Mouse (Mus musculus): Measurements from ENCODE around the gene Ube2b. TPM values are rescaled to one million over a fixed set of nuclear protein-coding genes. Genes with fewer than 3 reads are reported as not detected.

The Ube2b gene
- polyA plus RNA-seq, 1 experiment from 2014 or later, result 211 TPM

DNA sequence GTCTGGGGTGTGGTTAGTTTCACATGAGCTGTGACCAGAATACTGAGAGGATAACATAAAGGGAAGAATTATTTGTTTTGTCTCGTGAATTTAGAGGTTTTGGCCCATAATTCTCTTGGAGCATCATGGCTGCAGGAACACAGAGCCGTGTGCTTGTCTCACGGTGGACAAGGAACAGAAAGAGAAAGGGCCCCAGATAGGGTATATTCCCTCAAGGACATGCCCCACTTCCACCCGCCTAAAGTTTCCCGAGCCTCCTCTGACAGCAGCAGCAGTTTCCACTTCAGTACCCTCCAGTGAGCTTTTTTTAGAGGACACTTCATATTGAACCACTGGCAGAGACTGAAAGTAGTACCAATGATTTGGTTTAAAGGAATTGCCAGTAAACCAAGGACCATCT, 11.0 kb upstream of the Ube2b start:
- no peak overlapping the region for H3K9ac ChIP-seq (ENCODE audit: low read length)
- 75% methylated on average over 5 of the region's 5 CpGs for WGBS
- no peaks in the 10 kb centered on the region for H3K4me1 ChIP-seq (ENCODE audit: control insufficient read depth, insufficient read depth, low read length)
- H3K27ac ChIP-seq (ENCODE audit: low read depth, low read length), result no peak overlapping the region
- ATAC-seq (no peak), DNase-seq (ENCODE audit: low spot score) (no peak)
- H3K9me3 ChIP-seq (replicated peaks; ENCODE audit: control insufficient read depth, low read length), result no peaks in the 10 kb centered on the region
- H3K36me3 ChIP-seq (ENCODE audit: control insufficient read depth, insufficient read depth, low read length), result no peaks in the 10 kb centered on the region
- no peak overlapping the region for H3K4me3 ChIP-seq (ENCODE audit: low read depth, low read length)
- H3K4me2 ChIP-seq (ENCODE audit: low read length), result no peak overlapping the region
- no peaks in the 10 kb centered on the region for H3K27me3 ChIP-seq (replicated peaks; ENCODE audit: control insufficient read depth, insufficient read depth, low read length)

DNA sequence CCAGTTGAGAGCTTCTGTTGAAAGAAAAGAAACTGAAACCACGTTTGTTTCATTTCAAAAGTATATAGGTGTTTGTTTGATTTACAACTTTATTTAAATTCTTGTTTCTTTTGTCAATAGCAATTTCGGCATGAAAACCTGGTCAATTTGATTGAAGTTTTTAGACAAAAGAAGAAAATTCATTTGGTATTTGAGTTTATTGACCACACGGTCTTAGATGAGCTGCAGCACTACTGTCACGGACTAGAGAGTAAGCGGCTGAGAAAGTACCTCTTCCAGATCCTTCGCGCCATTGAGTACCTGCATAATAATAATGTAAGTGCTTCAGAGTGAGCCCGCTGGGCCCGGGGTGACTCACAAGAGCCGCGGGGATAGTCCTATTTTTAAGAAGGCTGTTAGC, 10.4 kb upstream of the Ube2b start:
- Histone ChIP-seq H3K4me1 (ENCODE audit: control insufficient read depth, insufficient read depth, low read length) (no peaks in the 10 kb centered on the region; the same call in 1 of the 2 replicates), H3K27me3 (replicated peaks; ENCODE audit: control insufficient read depth, insufficient read depth, low read length) (no peaks in the 10 kb centered on the region), H3K36me3 (ENCODE audit: control insufficient read depth, insufficient read depth, low read length) (no peaks in the 10 kb centered on the region), H3K27ac (ENCODE audit: low read depth, low read length) (no peak overlapping the region), H3K9me3 (replicated peaks; ENCODE audit: control insufficient read depth, low read length) (no peaks in the 10 kb centered on the region), H3K9ac (ENCODE audit: low read length) (no peak overlapping the region), H3K4me3 (ENCODE audit: low read depth, low read length) (no peak overlapping the region), H3K4me2 (ENCODE audit: low read length) (no peak overlapping the region)
- DNase-seq (ENCODE audit: low spot score), result no peak
- ATAC-seq, result no peak
- WGBS, result 91% methylated on average over 11 of the region's 11 CpGs

DNA sequence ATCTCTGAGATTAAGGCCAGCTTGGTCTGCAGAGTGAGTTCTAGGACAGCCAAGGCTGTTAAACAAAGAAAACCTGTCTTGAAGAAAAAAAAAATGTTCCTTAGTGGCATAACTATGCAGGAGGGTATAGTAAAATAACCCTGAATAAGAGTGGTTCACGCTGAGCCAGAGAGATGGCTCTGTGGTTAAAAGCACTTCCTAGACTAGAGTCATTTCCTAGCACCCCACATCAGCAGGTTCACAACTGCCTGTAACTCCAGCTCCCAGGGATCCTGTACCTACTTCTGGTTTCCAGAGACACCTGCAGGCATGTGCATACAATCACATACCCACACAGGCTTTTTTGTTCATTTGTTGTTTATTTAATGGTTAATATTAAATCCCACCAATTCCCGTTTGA, 5.0 kb upstream of the Ube2b start:
- Histone ChIP-seq H3K4me2 (ENCODE audit: low read length) (peak overlapping the region; percentile 14; the same call in 1 of the 2 replicates), H3K27me3 (replicated peaks; ENCODE audit: control insufficient read depth, insufficient read depth, low read length) (no peaks in the 10 kb centered on the region), H3K27ac (ENCODE audit: low read depth, low read length) (no peak overlapping the region), H3K9me3 (replicated peaks; ENCODE audit: control insufficient read depth, low read length) (no peaks in the 10 kb centered on the region), H3K36me3 (ENCODE audit: control insufficient read depth, insufficient read depth, low read length) (no peaks in the 10 kb centered on the region), H3K4me3 (ENCODE audit: low read depth, low read length) (no peak overlapping the region), H3K9ac (ENCODE audit: low read length) (no peak overlapping the region), H3K4me1 (ENCODE audit: control insufficient read depth, insufficient read depth, low read length) (peaks cover 14% of the 10 kb centered on the region)
- no peak for DNase-seq (ENCODE audit: low spot score)
- WGBS, result 74% methylated on average over 2 of the region's 2 CpGs
- no peak for ATAC-seq

DNA sequence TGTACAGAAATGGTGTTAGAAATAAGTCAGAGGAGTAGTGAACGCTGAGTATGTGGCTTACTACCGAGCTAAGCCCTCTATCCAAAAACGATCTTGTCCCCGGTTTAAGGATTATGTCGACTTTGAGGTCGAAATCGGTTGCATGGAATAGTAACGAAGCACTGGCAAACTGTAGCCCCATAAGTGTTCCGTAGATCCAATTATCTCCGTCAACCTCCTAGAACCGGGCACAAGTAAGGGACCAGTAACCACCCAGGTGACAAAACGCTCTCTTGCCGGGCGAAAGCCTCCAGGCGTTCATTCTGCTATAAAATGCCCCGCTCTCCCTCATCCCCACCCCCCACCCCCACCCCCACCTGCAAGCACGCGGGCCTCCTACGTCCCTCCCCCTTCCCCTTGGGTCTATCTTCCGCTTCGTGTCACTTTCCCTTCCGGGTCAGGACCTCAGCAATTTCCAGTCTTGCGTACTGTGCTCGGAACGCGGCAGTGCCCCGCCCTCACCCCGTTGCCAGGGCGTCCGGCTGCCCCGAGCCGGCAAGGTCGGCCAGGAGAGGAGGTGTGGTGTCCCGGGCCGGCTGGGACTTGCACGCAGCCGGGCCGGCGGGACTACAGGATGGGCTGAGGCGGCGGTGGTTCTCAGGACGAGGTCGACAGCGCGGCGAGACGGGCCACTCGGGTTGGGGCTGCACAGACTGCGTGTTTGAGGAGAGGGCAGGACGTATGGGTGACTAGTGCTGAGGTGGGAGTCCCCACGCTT, 3.4 kb upstream of the Ube2b start, which contains the start of gene Cdkl3:
TSS of gene Cdkl3 (plus strand) at position 450 of the 757 bp plus-strand sequence.
- WGBS, result under 1% methylated on average over 51 of the region's 51 CpGs
- Histone ChIP-seq H3K36me3 (ENCODE audit: control insufficient read depth, insufficient read depth, low read length) (no peaks in the 10 kb centered on the region), H3K4me1 (ENCODE audit: control insufficient read depth, insufficient read depth, low read length) (peaks cover 17% of the 10 kb centered on the region), H3K4me3 (ENCODE audit: low read depth, low read length) (peak within 1 kb of the TSS; percentile 78), H3K4me2 (ENCODE audit: low read length) (peak within 1 kb of the TSS; percentile 59), H3K27ac (ENCODE audit: low read depth, low read length) (peak within 1 kb of the TSS; percentile 86), H3K27me3 (replicated peaks; ENCODE audit: control insufficient read depth, insufficient read depth, low read length) (no peaks in the 10 kb centered on the region), H3K9ac (ENCODE audit: low read length) (peak within 1 kb of the TSS; percentile 87), H3K9me3 (replicated peaks; ENCODE audit: control insufficient read depth, low read length) (no peaks in the 10 kb centered on the region)
- peak; percentile 79 for ATAC-seq
- DNase-seq (ENCODE audit: low spot score), result peak; percentile 97

- Histone ChIP-seq H3K4me1 (ENCODE audit: control insufficient read depth, insufficient read depth, low read length) (peaks cover 22% of the 10 kb centered on the region), H3K36me3 (ENCODE audit: control insufficient read depth, insufficient read depth, low read length) (no peaks in the 10 kb centered on the region), H3K4me3 (ENCODE audit: low read depth, low read length) (peak overlapping the region; percentile 78), H3K9me3 (replicated peaks; ENCODE audit: control insufficient read depth, low read length) (no peaks in the 10 kb centered on the region), H3K9ac (ENCODE audit: low read length) (peak overlapping the region; percentile 87), H3K27me3 (replicated peaks; ENCODE audit: control insufficient read depth, insufficient read depth, low read length) (no peaks in the 10 kb centered on the region), H3K27ac (ENCODE audit: low read depth, low read length) (peak overlapping the region; percentile 86), H3K4me2 (ENCODE audit: low read length) (peak overlapping the region; percentile 59)
- 19% methylated on average over 4 of the region's 4 CpGs for WGBS
- ATAC-seq (peak; percentile 0; the same call in 1 of the 2 replicates), DNase-seq (ENCODE audit: low spot score) (no peak)
Measured at GRCm38 (mm10) chr11:52003505-52003771, 2.9 kb upstream of the Ube2b start.

- Histone ChIP-seq H3K9me3 (replicated peaks; ENCODE audit: control insufficient read depth, low read length) (no peaks in the 10 kb centered on the region), H3K27me3 (replicated peaks; ENCODE audit: control insufficient read depth, insufficient read depth, low read length) (no peaks in the 10 kb centered on the region), H3K36me3 (ENCODE audit: control insufficient read depth, insufficient read depth, low read length) (no peaks in the 10 kb centered on the region), H3K27ac (ENCODE audit: low read depth, low read length) (0 out of 2 replicates have a peak overlapping the region, but pooled peaks have one; percentile 86), H3K4me3 (ENCODE audit: low read depth, low read length) (no peak overlapping the region), H3K4me2 (ENCODE audit: low read length) (peak overlapping the region; percentile 59), H3K9ac (ENCODE audit: low read length) (peak overlapping the region; percentile 87; the same call in 1 of the 2 replicates), H3K4me1 (ENCODE audit: control insufficient read depth, insufficient read depth, low read length) (peaks cover 26% of the 10 kb centered on the region)
- 83% methylated on average over 13 of the region's 13 CpGs for WGBS
- no peak for DNase-seq (ENCODE audit: low spot score)
- ATAC-seq, result no peak
Measured at GRCm38 (mm10) chr11:52002842-52003504, 2.4 kb upstream of the Ube2b start.

GRCm38 (mm10) chr11:52001861-52002260, 1.3 kb upstream of the Ube2b start:
- peaks cover 10% of the 10 kb centered on the region for H3K36me3 ChIP-seq (ENCODE audit: control insufficient read depth, insufficient read depth, low read length)
- no peak overlapping the region for H3K9ac ChIP-seq (ENCODE audit: low read length)
- no peaks in the 10 kb centered on the region for H3K27me3 ChIP-seq (replicated peaks; ENCODE audit: control insufficient read depth, insufficient read depth, low read length)
- DNase-seq (ENCODE audit: low spot score), result no peak
- 94% methylated on average over 8 of the region's 8 CpGs for WGBS
- no peak overlapping the region for H3K4me2 ChIP-seq (ENCODE audit: low read length)
- no peaks in the 10 kb centered on the region for H3K9me3 ChIP-seq (replicated peaks; ENCODE audit: control insufficient read depth, low read length)
- no peak overlapping the region for H3K4me3 ChIP-seq (ENCODE audit: low read depth, low read length)
- no peak overlapping the region for H3K27ac ChIP-seq (ENCODE audit: low read depth, low read length)
- peaks cover 31% of the 10 kb centered on the region for H3K4me1 ChIP-seq (ENCODE audit: control insufficient read depth, insufficient read depth, low read length)
- ATAC-seq, result no peak

DNA sequence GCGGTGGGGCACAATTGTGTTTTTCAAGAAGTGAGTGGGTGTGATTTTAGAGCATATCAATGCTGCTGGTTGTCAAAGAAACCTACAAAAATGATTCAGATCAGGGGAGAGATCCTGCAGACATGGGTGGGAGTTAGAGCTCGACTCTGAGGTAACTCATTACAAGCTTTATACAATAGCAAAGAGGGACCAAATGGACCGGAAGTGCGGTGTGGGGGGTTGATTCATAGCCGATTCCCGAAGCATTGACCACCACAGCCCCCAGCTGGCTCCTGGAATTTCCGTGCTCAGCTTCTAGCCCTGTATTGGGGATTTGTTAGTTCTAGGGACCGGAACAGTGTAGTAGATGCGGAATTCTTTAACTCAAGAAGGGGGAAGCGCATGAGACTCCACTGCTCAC, 779 bp upstream of the Ube2b start:
- H3K9ac ChIP-seq (ENCODE audit: low read length), result peak overlapping the region; percentile 50; the same call in 1 of the 2 replicates

More for the DNA sequence above, 779 bp upstream of the Ube2b start:
- Histone ChIP-seq H3K27ac (ENCODE audit: low read depth, low read length) (peak overlapping the region; percentile 94; the same call in 1 of the 2 replicates), H3K36me3 (ENCODE audit: control insufficient read depth, insufficient read depth, low read length) (peaks cover 15% of the 10 kb centered on the region), H3K9me3 (replicated peaks; ENCODE audit: control insufficient read depth, low read length) (no peaks in the 10 kb centered on the region), H3K4me1 (ENCODE audit: control insufficient read depth, insufficient read depth, low read length) (peaks cover 31% of the 10 kb centered on the region), H3K4me2 (ENCODE audit: low read length) (peak overlapping the region; percentile 58), H3K4me3 (ENCODE audit: low read depth, low read length) (peak overlapping the region; percentile 98; the same call in 1 of the 2 replicates), H3K27me3 (replicated peaks; ENCODE audit: control insufficient read depth, insufficient read depth, low read length) (no peaks in the 10 kb centered on the region)
- WGBS, result 41% methylated on average over 10 of the region's 10 CpGs
- no peak for ATAC-seq
- no peak for DNase-seq (ENCODE audit: low spot score)

Measured in forebrain, embryonic 14.5 days (tissue).